Mouse (Mus musculus) limb, embryonic 10.5 days (tissue): ENCODE data around the gene Mgrn1. TPM values are rescaled to one million over a fixed set of nuclear protein-coding genes. Genes with fewer than 3 reads are reported as not detected.

Experiments used
- DNase-seq: peaks from one replicate; pipeline ENCODE4 v3.0.0-alpha.2; 2017; ENCODE audit warnings: low spot score
- H3K27ac ChIP-seq: fragments of 300-500 bp; sonication (generic); 2 replicates; pipeline ENCODE4 v1.5.1; 2016; ENCODE audit warnings: mild to moderate bottlenecking
- H3K27me3 ChIP-seq: fragments of 300-500 bp; sonication (generic); 2 replicates; pipeline ENCODE4 v1.6.1; 2016; ENCODE audit warnings: low read depth, mild to moderate bottlenecking; ENCODE audit not compliant: poor library complexity, severe bottlenecking
- H3K36me3 ChIP-seq: fragments of 300-500 bp; sonication (generic); 2 replicates; pipeline ENCODE4 v1.6.1; 2016; ENCODE audit warnings: mild to moderate bottlenecking, moderate library complexity
- H3K4me1 ChIP-seq: fragments of 300-500 bp; sonication (generic); 2 replicates; pipeline ENCODE4 v1.6.1; 2016
- H3K4me3 ChIP-seq: fragments of 300-500 bp; sonication (generic); 2 replicates; pipeline ENCODE4 v1.5.1; 2016; ENCODE audit warnings: mild to moderate bottlenecking, moderate library complexity
- H3K9me3 ChIP-seq: fragments of 300-500 bp; sonication (generic); replicated peaks from 2 replicates; pipeline ENCODE4 v1.6.1; 2016; ENCODE audit warnings: mild to moderate bottlenecking
- WGBS: fragments of 180-500 bp; shearing (Covaris S2); methylation state at CpG from one replicate; pipeline ENCODE4 v1.1.7; 2016; 5-methylcytosine and 5-hydroxymethylcytosine counted together
- polyA plus RNA-seq: library from polyadenylated mRNA; unstranded; fragments of >200 nt; fragmentation: Nextera tagmentation; extraction: Ambion mirVana; gene quantifications from 2 replicates; pipeline ENCODE4 v1.2.1, GENCODE M21; 2016

Mgrn1 gene
- polyA plus RNA-seq: 68.0 and 84.5 TPM in 2 replicates

- Histone ChIP-seq H3K27me3 (no peaks in the 10 kb centered on the region), H3K4me3 (peak within 1 kb of the TSS; percentile 95), H3K4me1 (peaks cover 43% of the 10 kb centered on the region), H3K36me3 (peaks cover 4% of the 10 kb centered on the region), H3K27ac (peak within 1 kb of the TSS; percentile 93), H3K9me3 (no peaks in the 10 kb centered on the region)
- under 1% methylated on average over 57 of the region's 74 CpGs for WGBS
- peak; percentile 94 for DNase-seq
These were observed at the start of gene Mgrn1 for GRCm38 (mm10) chr16:4885760-4886689. TSS of gene Mgrn1 (plus strand) at chr16:4886249.

GRCm38 (mm10) chr16:4837631-4838030 lies 48.4 kb upstream of the Mgrn1 start:
- Histone ChIP-seq H3K27ac (no peak overlapping the region), H3K27me3 (no peaks in the 10 kb centered on the region), H3K36me3 (no peaks in the 10 kb centered on the region), H3K4me3 (no peak overlapping the region), H3K4me1 (no peaks in the 10 kb centered on the region), H3K9me3 (no peaks in the 10 kb centered on the region)
- 86% methylated on average over 3 of the region's 3 CpGs for WGBS
- no peak for DNase-seq

- 75% methylated on average over 3 of the region's 3 CpGs for WGBS
- no peak overlapping the region for H3K4me3 ChIP-seq
- H3K4me1 ChIP-seq: no peaks in the 10 kb centered on the region
- no peak for DNase-seq
- no peaks in the 10 kb centered on the region for H3K27me3 ChIP-seq
- no peaks in the 10 kb centered on the region for H3K9me3 ChIP-seq
- no peak overlapping the region for H3K27ac ChIP-seq
- no peaks in the 10 kb centered on the region for H3K36me3 ChIP-seq
These were observed 46.5 kb upstream of the Mgrn1 start for GRCm38 (mm10) chr16:4839552-4839951.

GRCm38 (mm10) chr16:4840231-4840630 lies 45.8 kb upstream of the Mgrn1 start:
- Histone ChIP-seq H3K9me3 (no peaks in the 10 kb centered on the region), H3K36me3 (no peaks in the 10 kb centered on the region), H3K27ac (no peak overlapping the region), H3K27me3 (no peaks in the 10 kb centered on the region), H3K4me3 (no peak overlapping the region), H3K4me1 (no peaks in the 10 kb centered on the region)
- 86% methylated on average over 8 of the region's 8 CpGs for WGBS
- DNase-seq: no peak

GRCm38 (mm10) chr16:4847041-4847440 lies 39.0 kb upstream of the Mgrn1 start:
- peaks cover 2% of the 10 kb centered on the region; the same call in 1 of the 2 replicates for H3K4me1 ChIP-seq
- WGBS: 85% methylated on average over 3 of the region's 3 CpGs
- H3K4me3 ChIP-seq: no peak overlapping the region
- H3K36me3 ChIP-seq: no peaks in the 10 kb centered on the region
- no peak for DNase-seq
- no peaks in the 10 kb centered on the region for H3K27me3 ChIP-seq
- no peaks in the 10 kb centered on the region for H3K9me3 ChIP-seq
- H3K27ac ChIP-seq: no peak overlapping the region

- no peaks in the 10 kb centered on the region for H3K9me3 ChIP-seq
- H3K27me3 ChIP-seq: no peaks in the 10 kb centered on the region
- DNase-seq: no peak
- peaks cover 2% of the 10 kb centered on the region; the same call in 1 of the 2 replicates for H3K4me1 ChIP-seq
- no peak overlapping the region for H3K27ac ChIP-seq
- H3K36me3 ChIP-seq: no peaks in the 10 kb centered on the region
- H3K4me3 ChIP-seq: no peak overlapping the region
- 92% methylated on average over 2 of the region's 2 CpGs for WGBS
These were observed 38.0 kb upstream of the Mgrn1 start for GRCm38 (mm10) chr16:4848090-4848489.

- H3K36me3 ChIP-seq: no peaks in the 10 kb centered on the region
- no peak for DNase-seq
- H3K27me3 ChIP-seq: no peaks in the 10 kb centered on the region
- peaks cover 2% of the 10 kb centered on the region; the same call in 1 of the 2 replicates for H3K4me1 ChIP-seq
- no peak overlapping the region for H3K27ac ChIP-seq
- no peaks in the 10 kb centered on the region for H3K9me3 ChIP-seq
- WGBS: 66% methylated on average over 7 of the region's 7 CpGs
- no peak overlapping the region for H3K4me3 ChIP-seq
These were observed 35.7 kb upstream of the Mgrn1 start for GRCm38 (mm10) chr16:4850361-4850760.

GRCm38 (mm10) chr16:4850938-4851628 lies 35.0 kb upstream of the Mgrn1 start:
- no peak overlapping the region for H3K27ac ChIP-seq
- no peak for DNase-seq
- H3K27me3 ChIP-seq: no peaks in the 10 kb centered on the region
- 73% methylated on average over 5 of the region's 5 CpGs for WGBS
- H3K36me3 ChIP-seq: no peaks in the 10 kb centered on the region
- no peak overlapping the region for H3K4me3 ChIP-seq
- H3K4me1 ChIP-seq: peaks cover 2% of the 10 kb centered on the region; the same call in 1 of the 2 replicates
- H3K9me3 ChIP-seq: no peaks in the 10 kb centered on the region

GRCm38 (mm10) chr16:4855046-4855650 lies 30.9 kb upstream of the Mgrn1 start:
- Histone ChIP-seq H3K4me1 (peaks cover 2% of the 10 kb centered on the region; the same call in 1 of the 2 replicates), H3K9me3 (no peaks in the 10 kb centered on the region), H3K4me3 (no peak overlapping the region), H3K27me3 (no peaks in the 10 kb centered on the region), H3K36me3 (no peaks in the 10 kb centered on the region), H3K27ac (no peak overlapping the region)
- no peak for DNase-seq
- WGBS: 69% methylated on average over 5 of the region's 5 CpGs

- no peaks in the 10 kb centered on the region for H3K27me3 ChIP-seq
- no peaks in the 10 kb centered on the region for H3K9me3 ChIP-seq
- no peaks in the 10 kb centered on the region for H3K36me3 ChIP-seq
- H3K4me1 ChIP-seq: peaks cover 5% of the 10 kb centered on the region; the same call in 1 of the 2 replicates
- no peak for DNase-seq
- 53% methylated on average over 10 of the region's 10 CpGs for WGBS
- H3K4me3 ChIP-seq: no peak overlapping the region
- H3K27ac ChIP-seq: no peak overlapping the region
These were observed 24.7 kb upstream of the Mgrn1 start for GRCm38 (mm10) chr16:4861392-4861791.

GRCm38 (mm10) chr16:4862863-4863483 lies 23.1 kb upstream of the Mgrn1 start:
- 57% methylated on average over 9 of the region's 9 CpGs for WGBS
- no peaks in the 10 kb centered on the region for H3K36me3 ChIP-seq
- peak; percentile 58 for DNase-seq
- H3K4me1 ChIP-seq: peaks cover 6% of the 10 kb centered on the region; the same call in 1 of the 2 replicates
- H3K4me3 ChIP-seq: no peak overlapping the region
- no peaks in the 10 kb centered on the region for H3K9me3 ChIP-seq
- H3K27ac ChIP-seq: no peak overlapping the region
- H3K27me3 ChIP-seq: no peaks in the 10 kb centered on the region

GRCm38 (mm10) chr16:4863742-4864141 lies 22.3 kb upstream of the Mgrn1 start:
- no peaks in the 10 kb centered on the region for H3K9me3 ChIP-seq
- WGBS: 86% methylated on average over 8 of the region's 8 CpGs
- no peaks in the 10 kb centered on the region for H3K27me3 ChIP-seq
- H3K36me3 ChIP-seq: peaks cover 3% of the 10 kb centered on the region; the same call in 1 of the 2 replicates
- peaks cover 6% of the 10 kb centered on the region; the same call in 1 of the 2 replicates for H3K4me1 ChIP-seq
- H3K27ac ChIP-seq: no peak overlapping the region
- no peak for DNase-seq
- H3K4me3 ChIP-seq: no peak overlapping the region
